Mouse (Mus musculus) liver, embryonic 13.5 days (tissue): Measurements from ENCODE around the gene Pbx2. TPM values are rescaled to one million over a fixed set of nuclear protein-coding genes. Genes with fewer than 3 reads are reported as not detected.

Experiments
- ATAC-seq: fragments of 200-750 bp; cut with Nextera tagmentation; 2 replicates; pipeline ENCODE4 v1.8.0; 2017; ENCODE audit warnings: low read depth, mild to moderate bottlenecking, moderate number of reproducible peaks, moderate library complexity
- DNase-seq: peaks from one replicate; pipeline ENCODE4 v3.0.0; 2022
- H3K27ac ChIP-seq: fragments of 300-500 bp; sonication (generic); 2 replicates; pipeline ENCODE4 v1.5.1; 2015; ENCODE audit warnings: moderate library complexity, mild to moderate bottlenecking, inconsistent platforms
- H3K27me3 ChIP-seq: fragments of 300-500 bp; sonication (generic); 2 replicates; pipeline ENCODE4 v1.6.1; 2015; ENCODE audit warnings: mild to moderate bottlenecking, inconsistent platforms
- H3K36me3 ChIP-seq: fragments of 300-500 bp; sonication (generic); 2 replicates; pipeline ENCODE4 v1.6.1; 2015; ENCODE audit warnings: mild to moderate bottlenecking, inconsistent platforms
- H3K4me1 ChIP-seq: fragments of 300-500 bp; sonication (generic); replicated peaks from 2 replicates; pipeline ENCODE4 v1.6.1; 2015; ENCODE audit warnings: inconsistent platforms
- H3K4me2 ChIP-seq: fragments of 300-500 bp; sonication (generic); 2 replicates; pipeline ENCODE4 v1.6.1; 2015; ENCODE audit warnings: inconsistent platforms, mild to moderate bottlenecking, moderate library complexity
- H3K4me3 ChIP-seq: fragments of 300-500 bp; sonication (generic); replicated peaks from 2 replicates; pipeline ENCODE4 v1.5.1; 2015; ENCODE audit warnings: mild to moderate bottlenecking, inconsistent platforms
- H3K9ac ChIP-seq: fragments of 300-500 bp; sonication (generic); 2 replicates; pipeline ENCODE4 v1.6.1; 2015; ENCODE audit warnings: mild to moderate bottlenecking, inconsistent platforms
- H3K9me3 ChIP-seq: fragments of 300-500 bp; sonication (generic); replicated peaks from 2 replicates; pipeline ENCODE4 v1.6.1; 2016; ENCODE audit warnings: inconsistent platforms
- WGBS: fragments of 180-500 bp; shearing (Covaris S2); methylation state at CpG from one replicate; pipeline ENCODE4 v1.1.7; 2015; ENCODE audit not compliant: insufficient replicate concordance; 5-methylcytosine and 5-hydroxymethylcytosine counted together
- polyA plus RNA-seq: library from polyadenylated mRNA; unstranded; fragments of >200 nt; fragmentation: Nextera tagmentation; extraction: Ambion mirVana; gene quantifications from 2 replicates; pipeline ENCODE4 v1.2.1, GENCODE M21; 2015

Pbx2 gene
- polyA plus RNA-seq, 1 experiment from 2014 or later: 3.8 TPM

GRCm38 (mm10) chr17:34560438-34560837, 30.6 kb upstream of the Pbx2 start:
- H3K4me2 ChIP-seq: no peak overlapping the region
- 77% methylated on average over 6 of the region's 6 CpGs for WGBS
- no peaks in the 10 kb centered on the region for H3K9me3 ChIP-seq
- H3K4me3 ChIP-seq: no peak overlapping the region
- ATAC-seq (no peak), DNase-seq (no peak)
- H3K36me3 ChIP-seq: no peaks in the 10 kb centered on the region
- H3K4me1 ChIP-seq: peaks cover 29% of the 10 kb centered on the region
- H3K27me3 ChIP-seq: peaks cover 7% of the 10 kb centered on the region; the same call in 1 of the 2 replicates
- H3K9ac ChIP-seq: no peak overlapping the region
- no peak overlapping the region for H3K27ac ChIP-seq

GRCm38 (mm10) chr17:34561200-34561599, 29.9 kb upstream of the Pbx2 start:
- Histone ChIP-seq H3K4me2 (0 out of 2 replicates have a peak overlapping the region, but pooled peaks have one; percentile 32), H3K4me1 (peaks cover 29% of the 10 kb centered on the region), H3K4me3 (no peak overlapping the region), H3K9ac (no peak overlapping the region), H3K36me3 (no peaks in the 10 kb centered on the region), H3K9me3 (no peaks in the 10 kb centered on the region), H3K27ac (no peak overlapping the region), H3K27me3 (peaks cover 7% of the 10 kb centered on the region; the same call in 1 of the 2 replicates)
- ATAC-seq (no peak), DNase-seq (no peak)
- 22% methylated on average over 8 of the region's 8 CpGs for WGBS

- Histone ChIP-seq H3K4me2 (no peak overlapping the region), H3K4me1 (peaks cover 29% of the 10 kb centered on the region), H3K36me3 (no peaks in the 10 kb centered on the region), H3K27ac (no peak overlapping the region), H3K9me3 (no peaks in the 10 kb centered on the region), H3K27me3 (peaks cover 6% of the 10 kb centered on the region; the same call in 1 of the 2 replicates), H3K4me3 (no peak overlapping the region), H3K9ac (no peak overlapping the region)
- DNase-seq (no peak), ATAC-seq (no peak)
- 57% methylated on average over 3 of the region's 3 CpGs for WGBS
Observed at GRCm38 (mm10) chr17:34562595-34562994, 28.5 kb upstream of the Pbx2 start.

- H3K27me3 ChIP-seq: peaks cover 8% of the 10 kb centered on the region; the same call in 1 of the 2 replicates
- H3K4me2 ChIP-seq: no peak overlapping the region
- no peak overlapping the region for H3K4me3 ChIP-seq
- H3K36me3 ChIP-seq: no peaks in the 10 kb centered on the region
- peaks cover 29% of the 10 kb centered on the region for H3K4me1 ChIP-seq
- no peak overlapping the region for H3K9ac ChIP-seq
- H3K9me3 ChIP-seq: no peaks in the 10 kb centered on the region
- 63% methylated on average over 11 of the region's 11 CpGs for WGBS
- H3K27ac ChIP-seq: no peak overlapping the region
- ATAC-seq (no peak), DNase-seq (no peak)
Observed at GRCm38 (mm10) chr17:34563354-34563753, 27.7 kb upstream of the Pbx2 start.

- Histone ChIP-seq H3K36me3 (no peaks in the 10 kb centered on the region), H3K27ac (0 out of 2 replicates have a peak within 1 kb of the TSS, but pooled peaks have one; percentile 35), H3K4me1 (peaks cover 29% of the 10 kb centered on the region), H3K4me2 (peak within 1 kb of the TSS; percentile 0; the same call in 1 of the 2 replicates), H3K4me3 (no peak within 1 kb of the TSS), H3K9ac (no peak within 1 kb of the TSS), H3K9me3 (no peaks in the 10 kb centered on the region), H3K27me3 (peaks cover 12% of the 10 kb centered on the region; the same call in 1 of the 2 replicates)
- 10% methylated on average over 6 of the region's 6 CpGs for WGBS
- ATAC-seq: 0 out of 2 replicates have a peak, but pooled peaks have one; percentile 36
- DNase-seq: no peak
Observed at GRCm38 (mm10) chr17:34564003-34564421, 27.1 kb upstream of the Pbx2 start, which contains the start of gene Notch4. Notch4 (plus strand) TSS chr17:34564268.

DNA sequence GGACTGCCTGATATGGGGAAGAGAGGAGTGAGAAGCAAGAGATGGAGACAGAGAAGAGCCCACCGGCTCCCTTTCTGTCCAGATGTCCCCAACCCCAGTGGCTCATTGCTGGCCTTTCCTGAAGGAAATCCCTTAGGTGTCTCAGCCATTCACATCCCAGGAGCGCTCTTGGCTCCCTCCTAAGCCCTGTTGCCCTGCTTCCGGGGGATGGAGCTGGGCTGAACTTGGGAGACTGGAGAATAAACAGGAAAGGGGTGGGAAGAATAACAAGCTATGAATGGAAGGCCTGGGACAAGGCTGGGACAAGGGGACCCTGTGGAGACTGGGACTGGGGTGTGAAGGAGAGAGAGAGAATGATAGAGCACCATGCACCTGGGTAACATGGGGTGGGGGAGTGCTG, 26.3 kb upstream of the Pbx2 start:
- DNase-seq (no peak), ATAC-seq (no peak)
- peak overlapping the region; percentile 0; the same call in 1 of the 2 replicates for H3K4me2 ChIP-seq
- H3K27ac ChIP-seq: 0 out of 2 replicates have a peak overlapping the region, but pooled peaks have one; percentile 35
- no peaks in the 10 kb centered on the region for H3K36me3 ChIP-seq
- H3K4me1 ChIP-seq: peaks cover 24% of the 10 kb centered on the region
- H3K9ac ChIP-seq: no peak overlapping the region
- WGBS: 50% methylated on average over 3 of the region's 3 CpGs
- H3K4me3 ChIP-seq: no peak overlapping the region
- peaks cover 12% of the 10 kb centered on the region; the same call in 1 of the 2 replicates for H3K27me3 ChIP-seq
- no peaks in the 10 kb centered on the region for H3K9me3 ChIP-seq

- Histone ChIP-seq H3K36me3 (no peaks in the 10 kb centered on the region), H3K4me2 (no peak overlapping the region), H3K4me1 (0 out of 2 replicates have a peak, but pooled peaks cover 10% of the 10 kb centered on the region), H3K9me3 (no peaks in the 10 kb centered on the region), H3K27ac (no peak overlapping the region), H3K4me3 (no peak overlapping the region), H3K9ac (no peak overlapping the region), H3K27me3 (peaks cover 12% of the 10 kb centered on the region; the same call in 1 of the 2 replicates)
- ATAC-seq (no peak), DNase-seq (no peak)
- 67% methylated on average over 9 of the region's 9 CpGs for WGBS
Observed at GRCm38 (mm10) chr17:34567311-34567710, 23.8 kb upstream of the Pbx2 start.

GRCm38 (mm10) chr17:34568421-34568820, 22.6 kb upstream of the Pbx2 start:
- DNase-seq (no peak), ATAC-seq (no peak)
- 68% methylated on average over 13 of the region's 13 CpGs for WGBS

DNA sequence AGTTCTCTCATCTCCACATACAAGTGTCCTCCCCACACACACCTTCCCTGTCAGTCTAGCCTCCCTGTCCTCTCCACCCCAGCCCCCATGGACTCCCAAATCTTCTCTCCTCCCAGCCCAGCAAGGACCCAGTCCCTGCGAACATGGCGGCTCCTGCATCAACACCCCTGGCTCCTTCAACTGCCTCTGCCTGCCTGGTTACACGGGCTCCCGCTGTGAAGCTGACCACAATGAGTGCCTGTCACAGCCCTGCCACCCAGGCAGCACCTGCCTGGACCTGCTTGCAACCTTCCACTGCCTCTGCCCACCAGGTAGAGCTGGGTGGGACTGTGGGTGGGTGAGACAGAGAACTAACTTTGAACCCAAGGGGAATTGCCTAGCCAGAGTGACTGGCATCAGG, 21.1 kb upstream of the Pbx2 start:
- H3K27me3 ChIP-seq: peaks cover 12% of the 10 kb centered on the region; the same call in 1 of the 2 replicates
- no peak overlapping the region for H3K4me2 ChIP-seq
- no peak overlapping the region for H3K4me3 ChIP-seq
- WGBS: 44% methylated on average over 4 of the region's 4 CpGs
- H3K9ac ChIP-seq: no peak overlapping the region
- H3K27ac ChIP-seq: no peak overlapping the region
- DNase-seq (no peak), ATAC-seq (no peak)
- no peaks in the 10 kb centered on the region for H3K4me1 ChIP-seq
- H3K9me3 ChIP-seq: no peaks in the 10 kb centered on the region
- no peaks in the 10 kb centered on the region for H3K36me3 ChIP-seq

More at GRCm38 (mm10) chr17:34568421-34568820, 22.6 kb upstream of the Pbx2 start:
- Histone ChIP-seq H3K9me3 (no peaks in the 10 kb centered on the region), H3K4me1 (0 out of 2 replicates have a peak, but pooled peaks cover 10% of the 10 kb centered on the region), H3K4me2 (no peak overlapping the region), H3K27me3 (peaks cover 12% of the 10 kb centered on the region; the same call in 1 of the 2 replicates), H3K27ac (no peak overlapping the region), H3K36me3 (no peaks in the 10 kb centered on the region), H3K4me3 (no peak overlapping the region), H3K9ac (no peak overlapping the region)

- ATAC-seq (no peak), DNase-seq (peak; percentile 12)
- no peaks in the 10 kb centered on the region for H3K36me3 ChIP-seq
- H3K27ac ChIP-seq: no peak overlapping the region
- 20% methylated on average over 5 of the region's 5 CpGs for WGBS
- H3K4me1 ChIP-seq: no peaks in the 10 kb centered on the region
- no peak overlapping the region for H3K4me3 ChIP-seq
- H3K9ac ChIP-seq: no peak overlapping the region
- no peak overlapping the region for H3K4me2 ChIP-seq
- peaks cover 12% of the 10 kb centered on the region; the same call in 1 of the 2 replicates for H3K27me3 ChIP-seq
- no peaks in the 10 kb centered on the region for H3K9me3 ChIP-seq
Observed at GRCm38 (mm10) chr17:34571875-34572274, 19.2 kb upstream of the Pbx2 start.

GRCm38 (mm10) chr17:34572361-34572760, 18.7 kb upstream of the Pbx2 start:
- Histone ChIP-seq H3K4me3 (no peak overlapping the region), H3K4me1 (no peaks in the 10 kb centered on the region), H3K27ac (no peak overlapping the region), H3K36me3 (no peaks in the 10 kb centered on the region), H3K9ac (no peak overlapping the region), H3K9me3 (no peaks in the 10 kb centered on the region), H3K4me2 (no peak overlapping the region), H3K27me3 (peaks cover 7% of the 10 kb centered on the region; the same call in 1 of the 2 replicates)
- WGBS: 41% methylated on average over 15 of the region's 15 CpGs
- ATAC-seq: no peak
- no peak for DNase-seq

DNA sequence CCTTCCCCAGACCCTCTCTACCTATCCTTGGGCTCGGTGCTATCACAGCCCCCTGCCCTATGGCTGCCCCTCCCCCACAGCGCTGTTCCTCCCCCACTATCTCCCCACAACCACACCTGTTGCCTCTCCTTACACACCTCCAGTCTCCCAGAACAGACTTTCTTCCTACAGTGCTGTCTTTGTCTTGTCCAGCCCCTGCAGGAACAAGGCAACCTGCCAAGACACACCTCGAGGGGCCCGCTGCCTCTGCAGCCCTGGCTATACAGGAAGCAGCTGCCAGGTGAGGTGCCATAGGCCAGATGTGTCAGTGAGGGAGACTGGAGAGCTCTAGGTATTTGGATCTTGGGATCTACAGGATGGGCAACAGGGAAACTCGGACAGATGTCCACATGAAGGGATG, 14.5 kb upstream of the Pbx2 start:
- H3K36me3 ChIP-seq: no peaks in the 10 kb centered on the region
- H3K27me3 ChIP-seq: no peaks in the 10 kb centered on the region
- ATAC-seq: no peak
- no peaks in the 10 kb centered on the region for H3K9me3 ChIP-seq
- no peak overlapping the region for H3K27ac ChIP-seq
- no peak overlapping the region for H3K9ac ChIP-seq
- WGBS: 56% methylated on average over 5 of the region's 5 CpGs
- no peaks in the 10 kb centered on the region for H3K4me1 ChIP-seq
- DNase-seq: no peak
- H3K4me2 ChIP-seq: no peak overlapping the region
- no peak overlapping the region for H3K4me3 ChIP-seq
